Comparison of ENCODE assay signal across 12 mouse cellular contexts in genomic region chr14:27379404-27379803, GRCm38 (mm10). TPM values are rescaled to one million over a fixed set of nuclear protein-coding genes. Genes with fewer than 3 reads are reported as not detected.
A peak's percentile ranks its signal among the peaks of the same experiment; 100 is the strongest.
DNase-seq lines count a peak whose midpoint lies in the region; ATAC-seq lines count a peak whose summit lies in the region.
"Had no signal": no experiment of that assay in that cellular context is flagged by ENCODE, and none has a peak within 500 bp of the region (broad histone marks: within the 10 kb centered on the region; RNA-seq: fewer than 3 reads in every experiment).

No protein-coding gene starts in this region.

- H3K9ac ChIP-seq in heart, embryonic 11.5 days (ENCODE audit: low read depth, low read length), result no peak overlapping the region
- no peak overlapping the region for H3K9ac ChIP-seq in liver, embryonic 12.5 days
- H3K9ac ChIP-seq: forebrain, embryonic 15.5 days; neural tube, embryonic 12.5 days had no signal

- no peaks in the 10 kb centered on the region for H3K9me3 ChIP-seq in heart, embryonic 11.5 days (replicated peaks; ENCODE audit: control insufficient read depth, low read length)
- no peaks in the 10 kb centered on the region for H3K9me3 ChIP-seq in liver, embryonic 12.5 days (replicated peaks)
- H3K9me3 ChIP-seq in megakaryocyte, embryonic 14.5 days, result no peaks in the 10 kb centered on the region
- H3K9me3 ChIP-seq: forebrain, embryonic 15.5 days; neural tube, embryonic 12.5 days had no signal

- no peak for ATAC-seq in heart, embryonic 11.5 days (replicated peaks; ENCODE audit: insufficient number of reproducible peaks, low FRiP score, low TSS enrichment)
- ATAC-seq in granulocyte monocyte progenitor cell, adult 5-6 weeks (replicated peaks; ENCODE audit: poor library complexity, severe bottlenecking), result peak; percentile 66
- no peak for ATAC-seq in liver, embryonic 12.5 days
- ATAC-seq: forebrain, embryonic 15.5 days; hindbrain, embryonic 16.5 days had no signal

- H3K27me3 ChIP-seq in heart, embryonic 11.5 days (ENCODE audit: control insufficient read depth, insufficient read depth, low read length), result no peaks in the 10 kb centered on the region
- H3K27me3 ChIP-seq in liver, embryonic 12.5 days (replicated peaks), result no peaks in the 10 kb centered on the region
- no peaks in the 10 kb centered on the region for H3K27me3 ChIP-seq in megakaryocyte, embryonic 14.5 days (replicated peaks)
- H3K27me3 ChIP-seq: forebrain, embryonic 15.5 days; neural tube, embryonic 12.5 days had no signal

- H3K4me1 ChIP-seq in heart, embryonic 11.5 days (ENCODE audit: control insufficient read depth, insufficient read depth, low read length), result no peaks in the 10 kb centered on the region
- H3K4me1 ChIP-seq in liver, embryonic 12.5 days, result peaks cover 7% of the 10 kb centered on the region; the same call in 1 of the 2 replicates
- H3K4me1 ChIP-seq in megakaryocyte, embryonic 14.5 days, result peaks cover 60% of the 10 kb centered on the region
- H3K4me1 ChIP-seq: forebrain, embryonic 15.5 days; neural tube, embryonic 12.5 days had no signal

- no peak overlapping the region for H3K4me2 ChIP-seq in heart, embryonic 11.5 days
- H3K4me2 ChIP-seq in liver, embryonic 12.5 days, result peak overlapping the region; percentile 46
- H3K4me2 ChIP-seq: forebrain, embryonic 15.5 days; neural tube, embryonic 12.5 days had no signal

- peak; percentile 96 for DNase-seq in heart, adult 11 months
- DNase-seq in embryo, embryonic 11 days, result no peak
- DNase-seq in Muller cell, postnatal 12 days (ENCODE audit: inconsistent ontology term), result no peak
- no peak for DNase-seq in layer of hippocampus, postnatal 36 days
- DNase-seq: left cerebral cortex, postnatal 4 days had no signal

- no peak overlapping the region for H3K27ac ChIP-seq in heart, embryonic 11.5 days (ENCODE audit: low read depth, low read length)
- H3K27ac ChIP-seq in liver, embryonic 12.5 days, result no peak overlapping the region
- H3K27ac ChIP-seq: forebrain, embryonic 15.5 days; neural tube, embryonic 12.5 days had no signal

- 78% methylated on average over 12 of the region's 12 CpGs for WGBS in heart, embryonic 11.5 days (ENCODE audit: insufficient replicate concordance)
- WGBS in liver, embryonic 12.5 days (ENCODE audit: insufficient replicate concordance), result 23% methylated on average over 12 of the region's 12 CpGs

- no peak overlapping the region for H3K4me3 ChIP-seq in heart, embryonic 11.5 days (ENCODE audit: low read depth, low read length)
- H3K4me3 ChIP-seq in liver, embryonic 12.5 days, result peak overlapping the region; percentile 22
- peak overlapping the region; percentile 89 for H3K4me3 ChIP-seq in megakaryocyte, embryonic 14.5 days (replicated peaks)
- H3K4me3 ChIP-seq: forebrain, embryonic 15.5 days; neural tube, embryonic 12.5 days had no signal

- 0 out of 2 replicates have a peak, but pooled peaks cover 2% of the 10 kb centered on the region for H3K36me3 ChIP-seq in heart, embryonic 11.5 days (ENCODE audit: control insufficient read depth, insufficient read depth, low read length)
- H3K36me3 ChIP-seq in liver, embryonic 12.5 days, result no peaks in the 10 kb centered on the region
- peaks cover 55% of the 10 kb centered on the region for H3K36me3 ChIP-seq in megakaryocyte, embryonic 14.5 days (replicated peaks; ENCODE audit: low read length)
- H3K36me3 ChIP-seq: forebrain, embryonic 15.5 days; neural tube, embryonic 12.5 days had no signal

RNA-seq across cellular contexts. Expression of gene Fam208a, which starts 49.2 kb away (rescaled TPM):
- 9.5 and 12.3 TPM in 2 replicates for polyA plus RNA-seq in heart, embryonic 11.5 days (2014; fragmentation: Nextera tagmentation; extraction: Ambion mirVana)
- 28.4 and 32.0 TPM in 2 replicates for total RNA-seq in granulocyte monocyte progenitor cell, adult 5-6 weeks (2014; fragmentation: Nextera tagmentation)
- total RNA-seq in granulocyte monocyte progenitor cell, adult 5-6 weeks (2017), result 22.1 and 31.7 TPM in 2 replicates
- polyA plus RNA-seq in liver, embryonic 12.5 days (2016; fragmentation: Nextera tagmentation; extraction: Ambion mirVana), result 9.3 and 9.4 TPM in 2 replicates
- 0.35 and 0.40 TPM in 2 replicates for polyA plus RNA-seq in megakaryocyte, embryonic 14.5 days (2012; ENCODE audit: insufficient read depth, low replicate concordance)
- total RNA-seq in layer of hippocampus, postnatal 36 days (2021), result 10 to 100 TPM; 34.1 to 38.4 TPM
